26 mouse cellular contexts compared by ENCODE assay signal in genomic region chr17:75558041-75558440, GRCm38 (mm10).
"Had no signal": no experiment of that assay in that cellular context is flagged by ENCODE, and none has a peak within 500 bp of the region (broad histone marks: within the 10 kb centered on the region; RNA-seq: fewer than 3 reads in every experiment).

No protein-coding gene starts in this region.

- H3K9me3 ChIP-seq: embryonic facial prominence, embryonic 10.5 days; embryonic facial prominence, embryonic 13.5 days; embryonic facial prominence, embryonic 15.5 days; forebrain, embryonic 10.5 days; forebrain, embryonic 12.5 days; forebrain, embryonic 13.5 days had no signal

- H3K4me2 ChIP-seq: embryonic facial prominence, embryonic 12.5 days; embryonic facial prominence, embryonic 13.5 days; embryonic facial prominence, embryonic 15.5 days; forebrain, embryonic 12.5 days; forebrain, embryonic 13.5 days had no signal

- H3K27me3 ChIP-seq: embryonic facial prominence, embryonic 12.5 days; embryonic facial prominence, embryonic 13.5 days; embryonic facial prominence, embryonic 15.5 days; forebrain, embryonic 12.5 days; forebrain, embryonic 13.5 days had no signal

- DNase-seq: cerebellum, adult 8-10 months; cerebellum, adult 9-10 months; cerebellum, adult 9-11 months; cerebellum, postnatal 10 days; cerebellum, postnatal 14 days; cerebellum, postnatal 25 days; cerebellum, postnatal 36 days; embryo, embryonic 11 days; forebrain, postnatal 0 days; gastrocnemius, adult 2 months; gastrocnemius, postnatal 10 days; gastrocnemius, postnatal 14 days; gastrocnemius, postnatal 25 days; gastrocnemius, postnatal 36 days; heart, adult 18-20 months; heart, adult 2 months had no signal

- ATAC-seq: forebrain, embryonic 13.5 days; forebrain, embryonic 14.5 days; forebrain, embryonic 16.5 days; forebrain, postnatal 0 days had no signal

- H3K36me3 ChIP-seq: embryonic facial prominence, embryonic 10.5 days; embryonic facial prominence, embryonic 12.5 days; embryonic facial prominence, embryonic 13.5 days; embryonic facial prominence, embryonic 15.5 days; forebrain, embryonic 10.5 days; forebrain, embryonic 12.5 days had no signal

- H3K4me1 ChIP-seq: embryonic facial prominence, embryonic 10.5 days; embryonic facial prominence, embryonic 12.5 days; embryonic facial prominence, embryonic 13.5 days; embryonic facial prominence, embryonic 15.5 days; forebrain, embryonic 10.5 days; forebrain, embryonic 12.5 days; forebrain, embryonic 13.5 days had no signal

- H3K9ac ChIP-seq: embryonic facial prominence, embryonic 12.5 days; embryonic facial prominence, embryonic 13.5 days; embryonic facial prominence, embryonic 15.5 days; forebrain, embryonic 12.5 days; forebrain, embryonic 13.5 days; forebrain, postnatal 0 days had no signal

- H3K4me3 ChIP-seq: embryonic facial prominence, embryonic 10.5 days; embryonic facial prominence, embryonic 12.5 days; embryonic facial prominence, embryonic 13.5 days; embryonic facial prominence, embryonic 15.5 days; erythroblast, embryonic 14.5 days; forebrain, embryonic 10.5 days; forebrain, embryonic 12.5 days; forebrain, embryonic 13.5 days; gastrocnemius, adult 2 months; heart, adult 2 months had no signal

- H3K27ac ChIP-seq: embryonic facial prominence, embryonic 10.5 days; embryonic facial prominence, embryonic 12.5 days; embryonic facial prominence, embryonic 13.5 days; embryonic facial prominence, embryonic 15.5 days; forebrain, embryonic 10.5 days; forebrain, embryonic 12.5 days; forebrain, embryonic 13.5 days; gastrocnemius, adult 2 months; heart, adult 2 months had no signal
